In genomic region chr9:104361951-104362350, GRCm38 (mm10) we compare ENCODE assay signal across 2 mouse cellular contexts. TPM values are rescaled to one million over a fixed set of nuclear protein-coding genes. Genes with fewer than 3 reads are reported as not detected.
"Had no signal": no experiment of that assay in that cellular context is flagged by ENCODE, and none has a peak within 500 bp of the region (broad histone marks: within the 10 kb centered on the region; RNA-seq: fewer than 3 reads in every experiment).

No protein-coding gene starts in this region.

RNA-seq across cellular contexts. Expression of gene Acpp, which starts 24.4 kb away (rescaled TPM):
- total RNA-seq: gastrocnemius, adult 2 months had no signal
- polyA plus RNA-seq: heart, postnatal 0 days had no signal
